In the genomic region with DNA sequence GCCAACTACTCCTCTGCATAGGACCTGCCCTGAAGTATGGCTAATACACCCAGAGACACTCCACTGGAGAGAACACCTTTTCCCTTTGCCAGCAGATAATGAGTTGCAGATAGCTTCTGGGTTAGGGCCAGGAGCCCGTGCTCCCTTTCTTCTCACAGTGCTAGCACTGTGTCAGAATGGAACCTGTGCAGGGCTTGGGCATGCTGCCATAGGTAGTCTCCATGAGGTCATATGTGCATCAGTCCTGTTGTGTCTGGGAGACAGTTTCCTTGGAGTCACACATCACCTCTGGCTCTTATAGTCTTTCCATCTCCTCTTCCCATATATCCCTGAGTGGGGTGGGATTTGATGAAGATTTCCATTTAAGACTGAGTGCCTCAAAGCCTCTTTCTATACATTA, we compare ENCODE assay signal across 18 mouse cellular contexts.
"Had no signal": no experiment of that assay in that cellular context is flagged by ENCODE, and none has a peak within 500 bp of the region (broad histone marks: within the 10 kb centered on the region; RNA-seq: fewer than 3 reads in every experiment).

No protein-coding gene starts in this region.

- H3K9me3 ChIP-seq: midbrain, embryonic 10.5 days; midbrain, embryonic 12.5 days; neural tube, embryonic 15.5 days had no signal

- ATAC-seq: midbrain, embryonic 16.5 days had no signal

- H3K36me3 ChIP-seq: midbrain, embryonic 10.5 days; midbrain, embryonic 12.5 days; neural tube, embryonic 13.5 days; neural tube, embryonic 15.5 days had no signal

- H3K27me3 ChIP-seq: midbrain, embryonic 12.5 days; neural tube, embryonic 13.5 days; neural tube, embryonic 15.5 days had no signal

- H3K4me2 ChIP-seq: lung, embryonic 14.5 days; midbrain, embryonic 12.5 days; neural tube, embryonic 13.5 days; neural tube, embryonic 15.5 days had no signal

- H3K4me3 ChIP-seq: midbrain, embryonic 10.5 days; midbrain, embryonic 12.5 days; myocyte; neural tube, embryonic 13.5 days; neural tube, embryonic 15.5 days had no signal

- H3K9ac ChIP-seq: lung, embryonic 14.5 days; midbrain, embryonic 12.5 days; neural tube, embryonic 13.5 days; neural tube, embryonic 15.5 days had no signal

- H3K4me1 ChIP-seq: midbrain, embryonic 10.5 days; midbrain, embryonic 12.5 days; neural tube, embryonic 13.5 days; neural tube, embryonic 15.5 days had no signal

- DNase-seq: lung, embryonic 14.5 days; lung, postnatal 10 days; lung, postnatal 4 days; midbrain, embryonic 14.5 days; retina, postnatal 1 day; right cerebral cortex, adult 18-20 months; right cerebral cortex, postnatal 25 days; right cerebral cortex, postnatal 4 days; spleen, adult 18-20 months; thymus, adult 18-20 months; thymus, postnatal 14 days; thymus, postnatal 36 days had no signal

- H3K27ac ChIP-seq: midbrain, embryonic 10.5 days; midbrain, embryonic 12.5 days; neural tube, embryonic 13.5 days; neural tube, embryonic 15.5 days had no signal
